Mouse (Mus musculus) testis, adult 2 months (tissue): ENCODE measurements around the gene Mdga1.

Source experiments
- CTCF ChIP-seq: fragments of 200-500 bp; IDR thresholded peaks from 2 replicates; pipeline ENCODE4 v1.5.1; 2012; ENCODE audit warnings: low read depth, mild to moderate bottlenecking, inconsistent platforms, low read length, moderate library complexity; ENCODE audit not compliant: control insufficient read depth, insufficient read depth, insufficient replicate concordance
- POLR2A ChIP-seq: fragments of 200-500 bp; IDR thresholded peaks from 2 replicates; pipeline ENCODE4 v1.6.1; 2012; ENCODE audit warnings: low read depth, mild to moderate bottlenecking, inconsistent platforms, low read length, moderate library complexity; ENCODE audit not compliant: control insufficient read depth

DNA sequence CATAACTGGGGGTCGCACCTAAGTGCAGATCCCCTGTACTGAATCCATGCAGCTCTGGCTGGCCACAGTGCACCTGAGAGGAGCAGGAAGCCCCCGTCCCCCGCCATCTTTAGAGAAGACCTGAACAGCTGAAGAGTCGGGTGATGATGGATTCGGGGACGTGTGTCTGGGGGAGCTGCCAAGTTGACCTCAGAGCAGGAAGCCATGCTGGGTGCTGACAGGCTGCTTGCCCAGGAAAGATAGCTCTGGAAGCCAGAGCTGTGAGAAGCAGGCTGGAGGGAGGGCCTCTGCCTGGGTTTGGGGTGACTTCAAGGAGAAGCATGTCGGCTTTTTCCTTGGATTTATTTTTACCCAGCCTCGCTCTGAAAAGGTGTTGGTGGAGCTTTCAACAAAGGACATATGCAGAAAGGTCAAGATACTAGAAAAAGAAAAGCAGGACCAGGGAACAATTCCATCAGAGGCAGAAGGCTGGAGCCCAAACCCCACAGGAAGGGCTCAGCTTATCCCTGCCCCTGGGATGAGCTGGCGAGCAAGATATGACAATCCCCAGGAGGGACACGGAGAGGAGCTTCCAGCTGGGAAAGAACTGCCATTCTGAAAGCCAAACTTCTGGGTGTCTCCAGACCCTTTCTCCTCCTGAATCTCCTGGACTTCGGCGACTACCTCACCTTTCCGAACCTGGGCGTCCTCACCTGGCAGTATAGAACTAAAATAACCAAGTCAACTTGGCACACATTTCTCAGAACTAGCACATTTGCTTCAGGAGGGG, 146.3 kb downstream of the Mdga1 start:
- TF ChIP-seq POLR2A: no peak
- no peak for TF ChIP-seq CTCF
